ENCODE assay signal across 13 mouse cellular contexts in genomic region chr3:27478563-27479156, GRCm38 (mm10).
A peak's percentile ranks its signal among the peaks of the same experiment; 100 is the strongest.
DNase-seq lines count a peak whose midpoint lies in the region; ATAC-seq and TF ChIP-seq lines count a peak whose summit lies in the region.
"Had no signal": no experiment of that assay in that cellular context is flagged by ENCODE, and none has a peak within 500 bp of the region (broad histone marks: within the 10 kb centered on the region; RNA-seq: fewer than 3 reads in every experiment).

No protein-coding gene starts in this region.

- no peaks in the 10 kb centered on the region for H3K9me3 ChIP-seq in forebrain, embryonic 15.5 days
- no peaks in the 10 kb centered on the region for H3K9me3 ChIP-seq in forebrain, embryonic 11.5 days (ENCODE audit: control insufficient read depth, low read length)

- H3K4me3 ChIP-seq in forebrain, embryonic 15.5 days: no peak overlapping the region
- H3K4me3 ChIP-seq in forebrain, embryonic 11.5 days (ENCODE audit: low read depth, low read length): no peak overlapping the region

- no peak overlapping the region for H3K4me2 ChIP-seq in forebrain, embryonic 15.5 days (replicated peaks)
- no peak overlapping the region for H3K4me2 ChIP-seq in forebrain, embryonic 11.5 days (ENCODE audit: low read depth, low read length, severe bottlenecking)

- 47% methylated on average over 16 of the region's 16 CpGs for WGBS in forebrain, embryonic 15.5 days
- 92% methylated on average over 16 of the region's 16 CpGs for WGBS in forebrain, embryonic 11.5 days

- no peak for TF ChIP-seq CTCF in brain, embryonic 14.5 days (IDR thresholded peaks at IDR 0.05; ENCODE audit: borderline replicate concordance, extremely low read depth, insufficient read depth, insufficient read length)

- no peak for TF ChIP-seq POLR2A in brain, embryonic 14.5 days (IDR thresholded peaks at IDR 0.05; ENCODE audit: borderline replicate concordance, extremely low read depth, insufficient read depth, insufficient read length, poor library complexity, severe bottlenecking)

- no peaks in the 10 kb centered on the region for H3K36me3 ChIP-seq in forebrain, embryonic 15.5 days
- no peaks in the 10 kb centered on the region for H3K36me3 ChIP-seq in forebrain, embryonic 11.5 days (ENCODE audit: control insufficient read depth, insufficient read depth, low read length)

- H3K27ac ChIP-seq in forebrain, embryonic 15.5 days (replicated peaks): peak overlapping the region; percentile 24; the same call in 1 of the 2 replicates
- H3K27ac ChIP-seq in forebrain, embryonic 11.5 days (ENCODE audit: low read depth, low read length): no peak overlapping the region

- H3K4me1 ChIP-seq in forebrain, embryonic 15.5 days: peaks cover 13% of the 10 kb centered on the region; the same call in 1 of the 2 replicates
- H3K4me1 ChIP-seq in forebrain, embryonic 11.5 days (replicated peaks; ENCODE audit: control insufficient read depth, insufficient read depth, low read length): no peaks in the 10 kb centered on the region

- no peaks in the 10 kb centered on the region for H3K27me3 ChIP-seq in forebrain, embryonic 15.5 days
- H3K27me3 ChIP-seq in forebrain, embryonic 11.5 days (ENCODE audit: control insufficient read depth, insufficient read depth, low read length): no peaks in the 10 kb centered on the region
- H3K27me3 ChIP-seq: Patski had no signal

- intact Hi-C loops in left cerebral cortex, postnatal 14 days (cut with DNase I): loop anchor here (5.0 to 10.0 kb wide), 2 partner anchors 229 to 386 kb away; no protein-coding TSS in a partner anchor
- intact Hi-C loops in left cerebral cortex, postnatal 36 days (cut with DNase I): loop anchor here (10.0 kb wide), 1 partner anchor 386 kb away; no protein-coding TSS in a partner anchor

- no peak overlapping the region for H3K9ac ChIP-seq in forebrain, embryonic 15.5 days (replicated peaks)
- no peak overlapping the region for H3K9ac ChIP-seq in forebrain, embryonic 11.5 days (ENCODE audit: low read length)
- H3K9ac ChIP-seq: liver, postnatal 0 days had no signal

- DNase-seq in forebrain, embryonic 11.5 days (ENCODE audit: low spot score): no peak
- DNase-seq in left cerebral cortex, postnatal 14 days (ENCODE audit: low spot score in 2 of 2): peak; percentile 41 to 50
- no peak for DNase-seq in left cerebral cortex, postnatal 36 days (ENCODE audit: low spot score in 2 of 2)
- DNase-seq in brain, embryonic 14.5 days (ENCODE audit: low read depth): peak; percentile 92
- peak; percentile 68 to 74 for DNase-seq in layer of hippocampus, adult 8-10 months (ENCODE audit: low spot score in 2 of 2)
- DNase-seq in adrenal gland, postnatal 25 days: no peak
- DNase-seq: adrenal gland, adult 8-10 months; cerebellum, adult 8-10 months; kidney, adult 8-10 months; liver, postnatal 0 days had no signal

- peak; percentile 89 for ATAC-seq in forebrain, embryonic 15.5 days (replicated peaks)
- no peak for ATAC-seq in forebrain, embryonic 11.5 days (replicated peaks; ENCODE audit: low FRiP score)
- ATAC-seq in megakaryocyte, adult 5-6 weeks (ENCODE audit: poor library complexity, severe bottlenecking): no peak
- ATAC-seq: liver, postnatal 0 days; Patski had no signal

Comparison
In these comparisons a context has a peak if more than half of its experiments do, and no peak if none do; other contexts are left out.
1. DNase-seq: peak in left cerebral cortex, postnatal 14 days (2 of 2), brain, embryonic 14.5 days (single experiment) and layer of hippocampus, adult 8-10 months (2 of 2); none in forebrain, embryonic 11.5 days (single experiment), left cerebral cortex, postnatal 36 days (0 of 2) and adrenal gland, postnatal 25 days (single experiment).